In the genomic region with DNA sequence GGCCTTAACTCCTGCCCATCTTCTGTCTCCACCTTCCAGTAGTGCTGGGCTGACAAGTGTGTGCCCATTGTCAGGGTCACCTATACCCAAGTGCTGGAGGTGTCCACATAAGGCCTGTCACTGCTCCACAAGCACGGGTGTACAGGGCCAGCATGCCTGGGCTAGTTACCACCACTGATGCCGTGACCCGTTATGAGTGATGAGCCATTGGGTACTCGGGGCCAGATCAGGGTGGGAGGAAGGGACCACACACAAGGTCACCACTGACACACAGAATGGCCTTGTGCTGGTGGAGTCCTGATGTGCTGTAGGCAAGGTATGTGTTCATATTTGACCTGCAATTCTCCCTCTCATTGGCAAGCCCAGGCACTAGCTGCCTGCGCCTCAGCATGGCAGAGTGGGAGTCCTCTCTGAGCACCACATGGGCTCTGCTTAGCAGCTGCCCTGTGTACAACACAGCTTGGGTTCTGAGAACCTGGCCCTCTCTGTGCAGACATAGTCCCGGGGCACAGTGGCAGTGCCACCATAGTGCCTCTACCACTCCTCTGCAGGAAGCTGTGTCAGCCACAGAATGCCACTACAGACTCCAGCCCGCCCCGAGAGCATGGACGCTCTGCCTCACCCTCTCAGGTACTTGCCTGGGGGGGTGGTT, we compare ENCODE assay signal across 10 mouse cellular contexts. TPM values are rescaled to one million over a fixed set of nuclear protein-coding genes. Genes with fewer than 3 reads are reported as not detected.
DNase-seq lines count a peak whose midpoint lies in the region; ATAC-seq and TF ChIP-seq lines count a peak whose summit lies in the region.
"Had no signal": no experiment of that assay in that cellular context is flagged by ENCODE, and none has a peak within 500 bp of the region (broad histone marks: within the 10 kb centered on the region; RNA-seq: fewer than 3 reads in every experiment).

No protein-coding gene starts in this region.

- 91% methylated on average over 9 of the region's 9 CpGs for WGBS in forebrain, embryonic 10.5 days
- 95% methylated on average over 9 of the region's 9 CpGs for WGBS in forebrain, embryonic 13.5 days
- WGBS in liver, adult 2 months, result 84% methylated on average over 9 of the region's 9 CpGs
- WGBS in forebrain, embryonic 11.5 days, result 89% methylated on average over 9 of the region's 9 CpGs
- 92% methylated on average over 9 of the region's 9 CpGs for WGBS in midbrain, embryonic 13.5 days

- peaks cover 9% of the 10 kb centered on the region; the same call in 1 of the 2 replicates for H3K79me2 ChIP-seq in liver, adult 2 months (ENCODE audit: control insufficient read depth, insufficient read depth, low read length)

- intact Hi-C loops in left cerebral cortex, postnatal 4 days (cut with DNase I), result no loop called here

- no peaks in the 10 kb centered on the region for H3K4me1 ChIP-seq in forebrain, embryonic 10.5 days
- H3K4me1 ChIP-seq in forebrain, embryonic 13.5 days, result no peaks in the 10 kb centered on the region
- H3K4me1 ChIP-seq in liver, adult 2 months (ENCODE audit: control insufficient read depth, insufficient read depth, low read length), result peaks cover 11% of the 10 kb centered on the region
- H3K4me1 ChIP-seq in forebrain, embryonic 11.5 days (replicated peaks; ENCODE audit: control insufficient read depth, insufficient read depth, low read length), result no peaks in the 10 kb centered on the region
- no peaks in the 10 kb centered on the region for H3K4me1 ChIP-seq in midbrain, embryonic 13.5 days (replicated peaks)

- ATAC-seq in forebrain, embryonic 13.5 days, result no peak
- ATAC-seq in forebrain, embryonic 11.5 days (replicated peaks; ENCODE audit: low FRiP score), result peak; percentile 33; the same call in 1 of the 2 replicates
- ATAC-seq in midbrain, embryonic 13.5 days, result peak; percentile 55

- H3K36me3 ChIP-seq in forebrain, embryonic 10.5 days (replicated peaks), result peaks cover 99% of the 10 kb centered on the region
- peaks cover 97% of the 10 kb centered on the region for H3K36me3 ChIP-seq in forebrain, embryonic 13.5 days (ENCODE audit: poor library complexity, severe bottlenecking)
- H3K36me3 ChIP-seq in liver, adult 2 months (ENCODE audit: control insufficient read depth, insufficient read depth, low read length), result peaks cover 37% of the 10 kb centered on the region
- H3K36me3 ChIP-seq in forebrain, embryonic 11.5 days (ENCODE audit: control insufficient read depth, insufficient read depth, low read length), result peaks cover 2% of the 10 kb centered on the region; the same call in 1 of the 2 replicates
- peaks cover 95% of the 10 kb centered on the region for H3K36me3 ChIP-seq in midbrain, embryonic 13.5 days

- H3K27ac ChIP-seq in forebrain, embryonic 10.5 days, result peak overlapping the region; percentile 44; the same call in 1 of the 2 replicates
- no peak overlapping the region for H3K27ac ChIP-seq in forebrain, embryonic 13.5 days
- H3K27ac ChIP-seq in liver, adult 2 months (replicated peaks; ENCODE audit: insufficient read depth, low read depth, low read length), result no peak overlapping the region
- no peak overlapping the region for H3K27ac ChIP-seq in forebrain, embryonic 11.5 days (ENCODE audit: low read depth, low read length)
- H3K27ac ChIP-seq in midbrain, embryonic 13.5 days, result 0 out of 2 replicates have a peak overlapping the region, but pooled peaks have one; percentile 30

- DNase-seq in forebrain, embryonic 10.5 days (ENCODE audit: extremely low spot score, low spot score), result no peak
- DNase-seq in liver, adult 2 months (ENCODE audit: extremely low read depth, low read depth, low spot score), result no peak
- DNase-seq in liver, result no peak
- no peak for DNase-seq in forebrain, embryonic 11.5 days (ENCODE audit: low spot score)
- DNase-seq in left cerebral cortex, postnatal 4 days, result no peak
- DNase-seq in layer of hippocampus, adult 9-11 months, result no peak
- DNase-seq: right cerebral cortex, postnatal 25 days had no signal

- no peak for TF ChIP-seq POLR2A in liver, adult 2 months (IDR thresholded peaks at IDR 0.05; ENCODE audit: extremely low read depth, insufficient read depth, low read length)

- no peak for TF ChIP-seq CTCF in liver, adult 2 months (IDR thresholded peaks at IDR 0.05; ENCODE audit: low read depth, low read length)

- H3K4me2 ChIP-seq in forebrain, embryonic 13.5 days, result no peak overlapping the region
- H3K4me2 ChIP-seq in forebrain, embryonic 11.5 days (ENCODE audit: low read depth, low read length, severe bottlenecking), result no peak overlapping the region
- H3K4me2 ChIP-seq in midbrain, embryonic 13.5 days (replicated peaks), result no peak overlapping the region

- H3K9ac ChIP-seq in forebrain, embryonic 13.5 days, result no peak overlapping the region
- peak overlapping the region; percentile 9 for H3K9ac ChIP-seq in liver, adult 2 months (ENCODE audit: low read depth, low read length)
- no peak overlapping the region for H3K9ac ChIP-seq in forebrain, embryonic 11.5 days (ENCODE audit: low read length)
- H3K9ac ChIP-seq in midbrain, embryonic 13.5 days (replicated peaks), result no peak overlapping the region

- H3K4me3 ChIP-seq in forebrain, embryonic 10.5 days, result no peak overlapping the region
- no peak overlapping the region for H3K4me3 ChIP-seq in forebrain, embryonic 13.5 days
- no peak overlapping the region for H3K4me3 ChIP-seq in liver, adult 2 months (ENCODE audit: insufficient read depth, low read depth, low read length)
- no peak overlapping the region for H3K4me3 ChIP-seq in forebrain, embryonic 11.5 days (ENCODE audit: low read depth, low read length)
- no peak overlapping the region for H3K4me3 ChIP-seq in midbrain, embryonic 13.5 days (replicated peaks)

- H3K9me3 ChIP-seq in forebrain, embryonic 10.5 days, result no peaks in the 10 kb centered on the region
- H3K9me3 ChIP-seq in forebrain, embryonic 13.5 days (replicated peaks), result no peaks in the 10 kb centered on the region
- no peaks in the 10 kb centered on the region for H3K9me3 ChIP-seq in forebrain, embryonic 11.5 days (ENCODE audit: control insufficient read depth, low read length)
- H3K9me3 ChIP-seq in midbrain, embryonic 13.5 days, result no peaks in the 10 kb centered on the region

- no peaks in the 10 kb centered on the region for H3K27me3 ChIP-seq in forebrain, embryonic 10.5 days (ENCODE audit: poor library complexity, severe bottlenecking)
- no peaks in the 10 kb centered on the region for H3K27me3 ChIP-seq in forebrain, embryonic 13.5 days
- no peaks in the 10 kb centered on the region for H3K27me3 ChIP-seq in liver, adult 2 months (ENCODE audit: control insufficient read depth, insufficient read depth, low read length)
- no peaks in the 10 kb centered on the region for H3K27me3 ChIP-seq in forebrain, embryonic 11.5 days (ENCODE audit: control insufficient read depth, insufficient read depth, low read length)
- H3K27me3 ChIP-seq in midbrain, embryonic 13.5 days, result no peaks in the 10 kb centered on the region

RNA-seq across cellular contexts. Expression of a gene that starts 9.4 kb away (rescaled TPM):
- 166 and 170 TPM in 2 replicates for polyA plus RNA-seq in forebrain, embryonic 10.5 days (2016; fragmentation: Nextera tagmentation; extraction: Ambion mirVana)
- 87.1 and 105 TPM in 2 replicates for polyA plus RNA-seq in forebrain, embryonic 13.5 days (2015; fragmentation: Nextera tagmentation; extraction: Ambion mirVana)
- total RNA-seq in liver, adult 2 months (2014; rRNA removed), result 3.2 and 6.4 TPM in 2 replicates
- polyA plus RNA-seq in liver, adult 2 months (2012; rRNA removed), result 9.4 and 16.6 TPM in 2 replicates
- polyA plus RNA-seq in forebrain, embryonic 11.5 days (2014; fragmentation: Nextera tagmentation; extraction: Ambion mirVana), result 98.1 and 109 TPM in 2 replicates
- polyA plus RNA-seq in midbrain, embryonic 13.5 days (2015; fragmentation: Nextera tagmentation; extraction: Ambion mirVana), result 119 and 133 TPM in 2 replicates
- 10 to 100 TPM; 87.9 to 88.5 TPM for total RNA-seq in left cerebral cortex, postnatal 4 days (2021)

RNA-seq across cellular contexts. Expression of a gene that starts 23.9 kb away (rescaled TPM):
- 74.4 and 84.1 TPM in 2 replicates for polyA plus RNA-seq in forebrain, embryonic 10.5 days (2016; fragmentation: Nextera tagmentation; extraction: Ambion mirVana)
- polyA plus RNA-seq in forebrain, embryonic 13.5 days (2015; fragmentation: Nextera tagmentation; extraction: Ambion mirVana), result 81.9 and 101 TPM in 2 replicates
- 2.3 and 5.0 TPM in 2 replicates for total RNA-seq in liver, adult 2 months (2014; rRNA removed)
- polyA plus RNA-seq in liver, adult 2 months (2012; rRNA removed), result 13.5 and 16.4 TPM in 2 replicates
- polyA plus RNA-seq in forebrain, embryonic 11.5 days (2014; fragmentation: Nextera tagmentation; extraction: Ambion mirVana), result 113 and 127 TPM in 2 replicates
- polyA plus RNA-seq in midbrain, embryonic 13.5 days (2015; fragmentation: Nextera tagmentation; extraction: Ambion mirVana), result 123 and 129 TPM in 2 replicates
- total RNA-seq in left cerebral cortex, postnatal 4 days (2021), result 100 to 1,000 TPM; 156 to 193 TPM

RNA-seq across cellular contexts. Expression of a gene that starts 31.2 kb away (rescaled TPM):
- 0.49 and 0.87 TPM in 2 replicates for polyA plus RNA-seq in forebrain, embryonic 10.5 days (2016; fragmentation: Nextera tagmentation; extraction: Ambion mirVana)
- 0.65 and 0.68 TPM in 2 replicates for polyA plus RNA-seq in forebrain, embryonic 13.5 days (2015; fragmentation: Nextera tagmentation; extraction: Ambion mirVana)
- 1.4 and 2.3 TPM in 2 replicates for total RNA-seq in liver, adult 2 months (2014; rRNA removed)
- polyA plus RNA-seq in liver, adult 2 months (2012; rRNA removed), result 2.5 and 7.0 TPM in 2 replicates
- polyA plus RNA-seq in forebrain, embryonic 11.5 days (2014; fragmentation: Nextera tagmentation; extraction: Ambion mirVana), result 1.2 and 1.4 TPM in 2 replicates
- 1.1 and 1.2 TPM in 2 replicates for polyA plus RNA-seq in midbrain, embryonic 13.5 days (2015; fragmentation: Nextera tagmentation; extraction: Ambion mirVana)
- 1 to 10 TPM; 1.1 to 1.3 TPM for total RNA-seq in left cerebral cortex, postnatal 4 days (2021)

RNA-seq across cellular contexts. Expression of a gene that starts 45.5 kb away (rescaled TPM):
- polyA plus RNA-seq in forebrain, embryonic 10.5 days (2016; fragmentation: Nextera tagmentation; extraction: Ambion mirVana), result 20.8 and 22.7 TPM in 2 replicates
- polyA plus RNA-seq in forebrain, embryonic 13.5 days (2015; fragmentation: Nextera tagmentation; extraction: Ambion mirVana), result 16.5 and 16.6 TPM in 2 replicates
- 10.0 and 13.6 TPM in 2 replicates for total RNA-seq in liver, adult 2 months (2014; rRNA removed)
- polyA plus RNA-seq in liver, adult 2 months (2012; rRNA removed), result 19.6 and 25.0 TPM in 2 replicates
- 21.8 and 22.2 TPM in 2 replicates for polyA plus RNA-seq in forebrain, embryonic 11.5 days (2014; fragmentation: Nextera tagmentation; extraction: Ambion mirVana)
- 17.8 and 18.0 TPM in 2 replicates for polyA plus RNA-seq in midbrain, embryonic 13.5 days (2015; fragmentation: Nextera tagmentation; extraction: Ambion mirVana)
- total RNA-seq in left cerebral cortex, postnatal 4 days (2021), result 10 to 100 TPM; 17.7 to 20.0 TPM

RNA-seq across cellular contexts. Expression of a gene that starts 47.5 kb away (rescaled TPM):
- polyA plus RNA-seq in forebrain, embryonic 10.5 days (2016; fragmentation: Nextera tagmentation; extraction: Ambion mirVana), result not detected in 2 replicates
- 0.15 TPM in 1 of 2 replicates, not detected in the other for polyA plus RNA-seq in forebrain, embryonic 13.5 days (2015; fragmentation: Nextera tagmentation; extraction: Ambion mirVana)
- 5.8 and 12.6 TPM in 2 replicates for total RNA-seq in liver, adult 2 months (2014; rRNA removed)
- polyA plus RNA-seq in liver, adult 2 months (2012; rRNA removed), result 23.8 and 27.7 TPM in 2 replicates
- not detected in 2 replicates for polyA plus RNA-seq in forebrain, embryonic 11.5 days (2014; fragmentation: Nextera tagmentation; extraction: Ambion mirVana)
- polyA plus RNA-seq in midbrain, embryonic 13.5 days (2015; fragmentation: Nextera tagmentation; extraction: Ambion mirVana), result 0.30 TPM in 1 of 2 replicates, not detected in the other
- total RNA-seq in left cerebral cortex, postnatal 4 days (2021), result not detected
- total RNA-seq: layer of hippocampus, postnatal 36 days had no signal

Comparison
In these comparisons a context has a peak if more than half of its experiments do, and no peak if none do; other contexts are left out.
1. H3K27ac ChIP-seq: peak in forebrain, embryonic 10.5 days (single experiment) and midbrain, embryonic 13.5 days (single experiment); none in forebrain, embryonic 13.5 days (single experiment), liver, adult 2 months (single experiment) and forebrain, embryonic 11.5 days (single experiment).